8 mouse cellular contexts compared by ENCODE assay signal in genomic region chr8:116832181-116832580, GRCm38 (mm10).
DNase-seq lines count a peak whose midpoint lies in the region; ATAC-seq and TF ChIP-seq lines count a peak whose summit lies in the region.

No protein-coding gene starts in this region.

- H3K27ac ChIP-seq in liver, embryonic 12.5 days = no peak overlapping the region
- no peak overlapping the region for H3K27ac ChIP-seq in liver, postnatal 0 days (ENCODE audit: low read depth)

- no peak overlapping the region for H3K4me2 ChIP-seq in liver, embryonic 12.5 days
- H3K4me2 ChIP-seq in liver, postnatal 0 days (ENCODE audit: low read depth, low read length) = no peak overlapping the region

- ATAC-seq in liver, embryonic 12.5 days = no peak
- no peak for ATAC-seq in liver, postnatal 0 days

- no peak overlapping the region for H3K9ac ChIP-seq in liver, embryonic 12.5 days
- no peak overlapping the region for H3K9ac ChIP-seq in liver, postnatal 0 days (replicated peaks)

- peak; percentile 8 for DNase-seq in urinary bladder, postnatal 25 days (ENCODE audit: low spot score)
- DNase-seq in urinary bladder, adult 18-20 months (ENCODE audit: low spot score in 2 of 2) = no peak
- DNase-seq in heart, adult 8-10 months (ENCODE audit: low spot score) = peak; percentile 85
- DNase-seq in kidney, postnatal 25 days = peak; percentile 63 to 78
- no peak for DNase-seq in layer of hippocampus, adult 11-12 months (ENCODE audit: low spot score)
- no peak for DNase-seq in liver, postnatal 0 days
- DNase-seq in frontal cortex, postnatal 14 days (ENCODE audit: low spot score in 2 of 2) = no peak

- H3K27me3 ChIP-seq in liver, embryonic 12.5 days (replicated peaks) = no peaks in the 10 kb centered on the region
- H3K27me3 ChIP-seq in liver, postnatal 0 days (ENCODE audit: insufficient read depth, low read length) = no peaks in the 10 kb centered on the region

- 60% methylated on average over 2 of the region's 2 CpGs for WGBS in liver, embryonic 12.5 days (ENCODE audit: insufficient replicate concordance)
- 69% methylated on average over 2 of the region's 2 CpGs for WGBS in liver, postnatal 0 days (ENCODE audit: insufficient replicate concordance)

- no peak overlapping the region for H3K4me3 ChIP-seq in liver, embryonic 12.5 days
- no peak overlapping the region for H3K4me3 ChIP-seq in liver, postnatal 0 days (ENCODE audit: low read depth, low read length)

- no peaks in the 10 kb centered on the region for H3K4me1 ChIP-seq in liver, embryonic 12.5 days
- H3K4me1 ChIP-seq in liver, postnatal 0 days (ENCODE audit: insufficient read depth) = no peaks in the 10 kb centered on the region

- no peak for TF ChIP-seq EP300 in liver, postnatal 0 days (IDR thresholded peaks at IDR 0.05; ENCODE audit: low read depth)

- H3K9me3 ChIP-seq in liver, embryonic 12.5 days (replicated peaks) = no peaks in the 10 kb centered on the region
- no peaks in the 10 kb centered on the region for H3K9me3 ChIP-seq in liver, postnatal 0 days (ENCODE audit: low read length)

- TF ChIP-seq CTCF in liver, postnatal 0 days (IDR thresholded peaks at IDR 0.05; ENCODE audit: low read depth) = no peak

- no peaks in the 10 kb centered on the region for H3K36me3 ChIP-seq in liver, embryonic 12.5 days
- no peaks in the 10 kb centered on the region for H3K36me3 ChIP-seq in liver, postnatal 0 days (replicated peaks; ENCODE audit: insufficient read depth, low read length)

Comparison
In these comparisons a context has a peak if more than half of its experiments do, and no peak if none do; other contexts are left out.
1. DNase-seq: peak in urinary bladder, postnatal 25 days (single experiment), heart, adult 8-10 months (single experiment) and kidney, postnatal 25 days (2 of 2); none in urinary bladder, adult 18-20 months (0 of 2), layer of hippocampus, adult 11-12 months (single experiment), liver, postnatal 0 days (single experiment) and frontal cortex, postnatal 14 days (0 of 2).